Mouse (Mus musculus) ES-Bruce4 (cell line): ENCODE results near the gene Gm21962. TPM values are rescaled to one million over a fixed set of nuclear protein-coding genes. Genes with fewer than 3 reads are reported as not detected.

Experiments used
- H3K27ac ChIP-seq: 2 replicates; pipeline ENCODE4 v1.5.1; 2012; ENCODE audit warnings: low read length, inconsistent platforms; ENCODE audit not compliant: insufficient read depth
- H3K27me3 ChIP-seq: 2 replicates; pipeline ENCODE4 v1.6.1; 2012; ENCODE audit warnings: mild to moderate bottlenecking, low read length, inconsistent platforms; ENCODE audit not compliant: control insufficient read depth, poor library complexity, insufficient read depth, severe bottlenecking
- H3K36me3 ChIP-seq: 2 replicates; pipeline ENCODE4 v1.6.1; 2012; ENCODE audit warnings: inconsistent platforms, mild to moderate bottlenecking, low read length, moderate library complexity; ENCODE audit not compliant: control insufficient read depth, poor library complexity, insufficient read depth, severe bottlenecking
- H3K4me1 ChIP-seq: one replicate; pipeline ENCODE4 v1.8.1; 2011; ENCODE audit warnings: low read length; ENCODE audit not compliant: control insufficient read depth, insufficient read depth
- H3K4me3 ChIP-seq: 2 replicates; pipeline ENCODE4 v1.5.1; 2011; ENCODE audit warnings: low read depth, mild to moderate bottlenecking, low read length
- H3K9ac ChIP-seq: 2 replicates; pipeline ENCODE4 v1.6.1; 2012; ENCODE audit warnings: low read depth, mild to moderate bottlenecking, inconsistent platforms; ENCODE audit not compliant: poor library complexity, severe bottlenecking
- H3K9me3 ChIP-seq: replicated peaks from 2 replicates; pipeline ENCODE4 v1.6.1; 2012; ENCODE audit warnings: mild to moderate bottlenecking, low read length, inconsistent platforms; ENCODE audit not compliant: control insufficient read depth, poor library complexity, insufficient read depth, severe bottlenecking
- CTCF ChIP-seq: IDR thresholded peaks from one replicate; pipeline ENCODE4 v1.8.1; 2011; ENCODE audit warnings: low read depth, low read length
- EP300 ChIP-seq: IDR thresholded peaks from 2 replicates; pipeline ENCODE4 v1.6.1; 2011; ENCODE audit warnings: low read depth, low read length; ENCODE audit not compliant: insufficient read depth
- POLR2A ChIP-seq: IDR thresholded peaks from one replicate; pipeline ENCODE4 v1.8.1; 2011; ENCODE audit warnings: low read length; ENCODE audit not compliant: insufficient read depth
- polyA plus RNA-seq: library from polyadenylated mRNA; stranded (reverse); fragments of >200 nt; gene quantifications from 2 replicates; pipeline ENCODE4 v1.2.4, GENCODE M21; 2011; ENCODE audit warnings: low read depth; ENCODE audit not compliant: missing spikeins, insufficient read depth, insufficient read length

Gene Gm21962
- polyA plus RNA-seq, 1 experiment: not detected

DNA sequence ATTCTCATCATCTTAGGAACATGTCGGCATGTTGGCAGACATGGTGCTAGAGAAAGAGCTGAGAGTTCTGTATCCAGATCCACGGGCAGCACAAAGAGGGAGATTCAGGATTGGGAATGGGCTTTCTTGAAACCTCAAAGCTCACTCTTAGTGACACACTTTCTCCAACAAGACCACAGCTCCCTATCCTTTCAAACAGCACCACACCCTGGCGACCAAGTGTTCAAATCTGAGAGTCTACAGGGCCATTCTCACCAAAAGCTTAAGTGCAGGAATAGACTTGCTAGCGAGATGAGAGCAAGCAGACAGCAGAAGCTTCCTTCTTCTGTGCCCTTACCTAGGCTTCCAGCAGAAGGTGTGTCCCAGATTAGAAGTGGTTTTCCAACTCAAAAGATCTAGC lies 34.8 kb upstream of the Gm21962 start:
- TF ChIP-seq POLR2A: no peak
- no peak for TF ChIP-seq CTCF
- no peak for TF ChIP-seq EP300
- H3K36me3 ChIP-seq: no peaks in the 10 kb centered on the region
- H3K27me3 ChIP-seq: no peaks in the 10 kb centered on the region
- H3K9ac ChIP-seq: no peak overlapping the region
- H3K4me3 ChIP-seq: no peak overlapping the region
- H3K4me1 ChIP-seq: no peaks in the 10 kb centered on the region
- no peaks in the 10 kb centered on the region for H3K9me3 ChIP-seq
- H3K27ac ChIP-seq: no peak overlapping the region

DNA sequence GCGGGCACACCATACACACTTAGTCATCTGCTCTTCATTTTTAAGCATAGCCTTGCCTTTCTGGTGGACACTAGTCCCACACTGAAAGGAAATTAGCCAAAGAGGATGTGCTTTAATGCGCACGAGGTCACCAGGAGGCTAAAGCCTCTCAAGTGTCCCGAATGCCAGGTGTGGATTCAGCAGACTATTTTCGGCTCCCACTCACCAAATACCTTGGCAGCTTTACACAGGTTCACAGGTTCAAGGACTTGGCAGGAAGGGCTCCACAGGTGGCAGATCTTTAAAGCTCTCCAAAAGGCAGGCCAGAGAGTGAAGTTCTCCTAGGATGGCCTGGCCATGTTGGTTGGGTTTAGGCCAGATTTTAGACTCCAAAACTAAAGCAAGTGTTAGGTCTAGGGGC lies 30.1 kb upstream of the Gm21962 start:
- H3K9ac ChIP-seq: no peak overlapping the region
- H3K4me3 ChIP-seq: no peak overlapping the region
- H3K4me1 ChIP-seq: no peaks in the 10 kb centered on the region
- TF ChIP-seq CTCF (no peak), POLR2A (no peak), EP300 (no peak)
- H3K27me3 ChIP-seq: no peaks in the 10 kb centered on the region
- H3K36me3 ChIP-seq: no peaks in the 10 kb centered on the region
- H3K9me3 ChIP-seq: no peaks in the 10 kb centered on the region; the same call in 1 of the 2 replicates
- H3K27ac ChIP-seq: no peak overlapping the region

GRCm38 (mm10) chr3:137642137-137642536 lies 29.2 kb upstream of the Gm21962 start:
- Histone ChIP-seq H3K36me3 (no peaks in the 10 kb centered on the region), H3K9ac (no peak overlapping the region), H3K27ac (no peak overlapping the region), H3K4me3 (no peak overlapping the region), H3K9me3 (no peaks in the 10 kb centered on the region; the same call in 1 of the 2 replicates), H3K27me3 (no peaks in the 10 kb centered on the region), H3K4me1 (no peaks in the 10 kb centered on the region)
- no peak for TF ChIP-seq EP300
- no peak for TF ChIP-seq CTCF
- no peak for TF ChIP-seq POLR2A

DNA sequence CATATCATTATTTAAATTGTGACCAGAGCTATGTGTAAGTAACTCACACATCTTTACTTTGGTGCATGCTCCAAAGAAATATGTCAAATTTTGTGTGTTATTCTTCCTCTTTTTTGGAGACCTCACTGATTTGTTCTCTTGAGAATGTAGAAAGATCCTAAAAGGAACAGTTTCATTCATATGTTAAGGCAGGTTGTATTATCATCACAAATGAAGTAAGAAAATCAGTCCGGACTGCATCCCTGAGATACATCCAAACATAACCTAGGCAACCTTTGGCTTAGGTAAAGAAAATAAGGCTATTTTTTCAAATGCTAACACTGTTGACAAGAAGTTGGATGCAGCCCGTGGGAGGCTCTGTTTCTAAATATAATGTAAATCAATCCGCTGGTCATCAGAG lies 28.8 kb upstream of the Gm21962 start:
- TF ChIP-seq CTCF (no peak), POLR2A (no peak)
- H3K27ac ChIP-seq: no peak overlapping the region
- no peaks in the 10 kb centered on the region for H3K36me3 ChIP-seq
- no peak overlapping the region for H3K9ac ChIP-seq
- no peaks in the 10 kb centered on the region for H3K4me1 ChIP-seq
- no peaks in the 10 kb centered on the region; the same call in 1 of the 2 replicates for H3K9me3 ChIP-seq
- no peaks in the 10 kb centered on the region for H3K27me3 ChIP-seq
- no peak overlapping the region for H3K4me3 ChIP-seq

- no peaks in the 10 kb centered on the region for H3K4me1 ChIP-seq
- H3K4me3 ChIP-seq: no peak overlapping the region
- H3K27ac ChIP-seq: no peak overlapping the region
- no peak overlapping the region for H3K9ac ChIP-seq
- H3K36me3 ChIP-seq: no peaks in the 10 kb centered on the region
- H3K9me3 ChIP-seq: no peaks in the 10 kb centered on the region; the same call in 1 of the 2 replicates
- TF ChIP-seq EP300 (no peak), POLR2A (no peak), CTCF (no peak)
- no peaks in the 10 kb centered on the region for H3K27me3 ChIP-seq
These were observed 27.2 kb upstream of the Gm21962 start for GRCm38 (mm10) chr3:137644081-137644480.

- TF ChIP-seq CTCF: no peak
- no peak for TF ChIP-seq EP300
- TF ChIP-seq POLR2A: no peak
- no peaks in the 10 kb centered on the region; the same call in 1 of the 2 replicates for H3K9me3 ChIP-seq
- H3K27me3 ChIP-seq: no peaks in the 10 kb centered on the region
These were observed 26.4 kb upstream of the Gm21962 start for GRCm38 (mm10) chr3:137644947-137645346.

More at GRCm38 (mm10) chr3:137644947-137645346, 26.4 kb upstream of the Gm21962 start:
- H3K27ac ChIP-seq: no peak overlapping the region
- H3K4me3 ChIP-seq: no peak overlapping the region
- H3K9ac ChIP-seq: no peak overlapping the region
- H3K4me1 ChIP-seq: no peaks in the 10 kb centered on the region
- no peaks in the 10 kb centered on the region for H3K36me3 ChIP-seq
